Mouse (Mus musculus) liver (tissue): ENCODE results near the gene Ccdc88c.
A peak's percentile ranks its signal among the peaks of the same experiment; 100 is the strongest.

Source experiments
- DNase-seq: peaks from one replicate; pipeline ENCODE4 v3.0.0-alpha.2; 2020; ENCODE audit warnings: mixed read lengths

The Ccdc88c gene

DNA sequence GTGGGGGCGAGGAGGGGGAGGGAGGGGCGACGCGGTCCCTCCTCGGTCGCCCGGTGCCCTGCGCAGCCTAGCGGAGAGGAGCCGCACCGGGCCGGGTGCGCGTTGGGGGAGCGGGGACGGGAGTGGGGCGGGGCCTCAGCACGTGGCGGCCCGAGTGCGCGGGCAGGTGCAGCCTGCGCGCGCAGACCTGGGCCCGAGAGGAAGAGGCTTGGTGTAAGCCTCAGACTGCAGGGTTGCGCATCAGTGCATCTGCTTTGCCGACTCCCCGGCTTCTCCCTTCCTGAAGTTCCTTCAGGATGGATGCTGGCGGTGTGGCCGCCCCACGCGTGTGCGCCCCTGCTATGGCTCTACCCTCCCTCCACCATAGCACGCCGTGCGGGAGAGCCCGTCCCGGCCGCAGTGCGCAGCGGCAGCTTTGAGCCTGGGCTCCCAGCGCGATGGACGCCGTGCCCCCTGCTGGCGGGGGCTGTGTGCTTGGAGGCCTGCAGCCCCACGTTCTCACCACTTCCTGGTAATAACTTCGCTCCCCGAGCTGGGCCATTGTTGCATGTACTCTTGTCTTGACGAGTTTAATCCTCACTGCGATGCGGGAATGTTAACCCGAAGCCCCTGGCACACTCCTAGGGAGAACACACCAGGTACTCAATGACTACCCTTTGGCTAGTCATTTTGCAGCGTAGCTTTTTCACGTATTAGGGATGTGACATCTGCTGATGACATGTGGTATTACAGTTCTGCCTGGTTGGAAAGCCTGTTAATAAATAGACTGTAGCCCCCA, at the start of gene Ccdc88c:
Ccdc88c (minus strand) TSS at position 103 of the 778 bp plus-strand sequence.
- peak; percentile 93 for DNase-seq

GRCm38 (mm10) chr12:101077955-101078354, 49.1 kb upstream of the Ccdc88c start:
- no peak for DNase-seq

DNA sequence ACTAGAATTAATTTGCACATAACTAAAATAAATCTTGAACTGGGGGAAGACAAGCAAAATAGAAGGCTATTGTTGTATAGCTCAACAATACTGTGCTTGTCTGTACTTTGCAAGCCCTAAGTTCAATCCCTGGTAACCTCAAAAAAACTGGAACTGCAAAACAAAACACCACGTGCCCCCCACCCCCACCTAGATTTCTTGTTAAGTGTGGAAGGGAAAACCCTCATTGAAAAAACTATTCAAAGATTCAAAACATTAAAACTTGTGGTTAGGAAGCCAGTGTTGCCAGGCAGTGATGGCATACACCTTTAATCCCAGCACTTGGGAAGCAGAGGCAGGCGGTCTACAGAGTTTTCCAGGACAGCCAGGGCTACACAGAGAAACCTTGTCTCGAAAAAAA, 46.6 kb upstream of the Ccdc88c start:
- DNase-seq: no peak

DNA sequence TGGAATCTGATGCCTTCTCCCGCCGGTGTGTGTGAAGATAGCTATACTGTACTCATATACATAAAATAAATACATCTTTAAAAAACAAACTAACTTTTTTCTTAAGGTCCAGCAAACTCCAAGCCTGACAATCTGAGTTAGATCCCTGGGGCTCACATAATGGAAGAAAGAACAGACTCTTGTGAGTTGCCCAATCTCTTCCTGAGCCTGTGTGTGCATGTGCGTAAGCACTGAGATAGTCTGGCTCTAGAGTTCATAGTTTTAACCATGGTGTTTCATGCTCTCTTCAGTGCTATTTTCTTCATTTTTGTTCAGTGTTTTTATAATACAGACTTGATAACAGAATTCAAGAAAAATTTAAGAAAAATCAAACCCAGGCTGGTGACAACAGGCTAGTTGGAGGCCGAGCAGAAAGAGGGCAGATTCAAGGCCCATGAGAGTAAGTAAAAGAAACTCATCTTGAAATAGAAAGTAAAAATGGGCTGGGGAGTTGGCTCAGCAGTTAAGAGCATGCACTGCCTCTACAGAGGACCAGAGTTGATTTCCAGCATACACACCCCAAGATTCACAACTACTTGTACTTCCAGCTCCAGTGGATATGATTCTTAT, 46.1 kb upstream of the Ccdc88c start:
- no peak for DNase-seq

DNA sequence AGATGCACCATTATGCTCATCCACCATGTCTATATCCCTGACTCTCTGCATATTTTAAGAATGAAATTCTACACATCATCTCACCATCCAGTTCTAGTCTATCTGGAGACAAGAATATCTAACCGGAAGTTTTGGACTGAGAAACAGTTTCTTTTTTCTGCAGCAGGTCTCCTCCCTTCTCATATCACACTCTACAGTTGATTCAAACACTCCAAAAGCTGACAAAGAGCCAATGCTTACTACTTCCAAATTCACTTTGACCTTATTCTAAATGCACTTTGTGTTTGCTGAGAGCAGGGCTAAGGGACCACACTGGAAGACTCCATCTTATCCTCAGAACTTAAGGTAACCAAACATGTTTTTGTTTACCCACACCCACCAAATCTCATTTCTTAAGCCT, 41.0 kb upstream of the Ccdc88c start:
- DNase-seq: no peak

- no peak for DNase-seq
These were observed 37.5 kb upstream of the Ccdc88c start for GRCm38 (mm10) chr12:101066329-101066728.

DNA sequence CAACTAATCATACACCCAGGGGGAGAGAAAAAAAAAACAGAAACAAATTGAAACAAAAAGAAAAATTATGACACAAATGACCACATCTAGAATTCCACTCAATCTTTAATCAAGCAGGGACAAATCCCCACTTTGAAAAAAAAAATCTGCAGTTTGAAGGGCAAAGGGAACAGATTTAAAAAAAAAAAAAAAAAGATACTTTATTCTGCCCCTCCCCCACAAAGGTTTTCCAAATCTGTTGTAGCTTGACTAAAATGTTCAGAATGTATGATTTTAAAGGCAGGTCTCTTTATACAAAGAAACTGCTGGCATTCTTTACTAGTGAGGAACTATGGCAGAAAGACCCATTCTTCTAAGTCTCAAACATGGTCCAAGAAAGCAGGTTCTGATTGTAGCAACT, 11.1 kb upstream of the Ccdc88c start:
- DNase-seq: no peak

- DNase-seq: peak; percentile 49
These were observed 456 bp downstream of the Ccdc88c start for GRCm38 (mm10) chr12:101028247-101028953.

- peak; percentile 53 for DNase-seq
These were observed 1.2 kb downstream of the Ccdc88c start for GRCm38 (mm10) chr12:101027451-101028246.

- peak; percentile 10 for DNase-seq
These were observed 1.9 kb downstream of the Ccdc88c start for GRCm38 (mm10) chr12:101026946-101027345.

DNA sequence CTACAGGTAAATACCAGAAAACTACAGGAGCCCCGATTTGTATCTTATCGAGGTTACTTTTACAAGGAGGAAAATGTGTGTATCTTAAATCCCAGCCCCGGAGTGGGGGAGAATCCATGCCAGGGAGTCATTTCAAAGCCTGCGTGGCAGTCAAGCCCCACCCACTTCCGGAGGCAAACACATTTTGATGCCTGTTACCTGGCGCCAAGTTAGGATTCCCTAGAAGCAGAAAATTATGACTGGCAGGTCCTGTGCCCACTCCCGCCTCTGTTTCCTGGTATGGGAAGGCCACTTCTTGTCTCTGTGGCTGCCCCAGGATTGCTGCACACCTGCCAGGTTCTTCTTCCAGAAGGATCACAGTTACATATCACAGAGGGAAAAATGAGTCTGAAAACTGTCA, 2.3 kb downstream of the Ccdc88c start:
- peak; percentile 63 for DNase-seq

DNA sequence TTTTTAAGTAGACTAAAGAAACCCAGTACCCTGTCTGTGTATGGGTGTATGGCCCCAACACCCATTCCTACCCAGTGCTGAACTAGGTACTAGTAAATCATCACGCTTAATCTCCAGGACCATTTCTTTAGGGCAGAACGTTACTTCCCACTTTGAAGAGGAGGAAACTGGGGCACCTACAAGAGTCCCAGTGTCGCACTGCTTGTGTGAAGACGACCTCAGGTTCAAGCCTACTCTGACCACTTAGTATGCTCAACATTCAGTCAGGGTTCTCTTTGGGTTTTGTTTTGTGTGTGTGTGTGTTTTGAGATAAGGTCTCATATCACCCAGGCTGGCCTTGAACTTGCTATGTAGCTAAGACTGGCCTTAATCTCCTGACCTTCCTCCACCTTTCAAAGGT, 2.8 kb downstream of the Ccdc88c start:
- DNase-seq: peak; percentile 23

DNA sequence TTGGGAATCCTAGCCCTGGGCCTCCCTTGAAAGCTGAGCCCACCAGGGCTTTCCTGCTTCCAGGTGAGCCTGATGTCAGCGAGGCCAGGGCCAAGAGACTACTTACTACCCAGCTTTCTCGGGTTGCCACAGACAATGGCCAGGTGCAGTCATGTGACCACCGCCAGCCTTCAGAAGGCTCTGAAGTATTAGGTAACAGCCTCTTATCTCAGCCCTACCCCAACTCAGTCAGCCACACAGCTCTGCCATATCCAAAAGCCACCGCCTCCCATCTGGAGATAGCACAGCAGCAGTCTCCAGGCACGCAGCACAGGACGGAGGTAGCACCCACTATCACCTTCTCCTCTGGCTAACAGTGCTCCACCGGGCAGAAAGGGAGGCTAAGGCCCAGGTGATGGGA, 3.5 kb downstream of the Ccdc88c start:
- DNase-seq: peak; percentile 87

DNA sequence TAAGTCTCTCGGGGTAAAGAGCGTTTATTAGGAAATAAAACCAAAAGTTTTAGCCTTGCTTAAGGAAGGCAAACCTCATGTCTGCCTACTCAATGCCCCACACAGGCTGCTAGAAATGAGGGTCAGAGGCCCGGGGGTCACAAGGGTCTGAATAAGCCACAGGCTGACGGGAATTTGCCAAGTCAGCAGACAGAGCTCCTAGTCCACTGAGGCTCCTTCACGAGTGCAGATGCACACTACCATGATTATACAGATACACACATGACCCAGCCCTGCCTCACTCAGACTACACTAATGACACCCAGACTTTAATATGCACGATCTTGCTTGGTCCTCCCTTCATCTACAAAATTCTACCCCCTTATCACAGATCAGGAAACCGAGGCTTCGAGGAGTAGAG, 4.0 kb downstream of the Ccdc88c start:
- DNase-seq: peak; percentile 16

GRCm38 (mm10) chr12:101023143-101023542, 5.7 kb downstream of the Ccdc88c start:
- peak; percentile 2 for DNase-seq

DNA sequence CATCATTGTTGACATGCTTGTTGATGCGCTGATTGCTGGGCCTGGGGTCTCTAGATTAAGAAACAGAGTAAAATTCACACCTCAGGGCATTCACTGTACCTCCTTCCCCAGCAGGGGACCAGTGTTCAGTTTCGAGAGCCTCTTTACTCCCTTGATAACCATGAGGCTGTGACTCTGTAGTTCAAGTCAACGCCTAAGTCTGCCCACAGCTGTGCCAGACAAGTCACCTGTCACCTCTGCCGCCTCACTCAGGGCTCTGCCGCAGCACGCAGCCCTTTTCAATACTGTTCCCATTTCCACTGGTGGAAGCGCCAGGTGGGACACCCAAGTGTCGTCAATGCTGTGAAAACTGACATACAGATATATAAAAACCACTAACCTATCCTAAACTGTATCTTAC, 6.5 kb downstream of the Ccdc88c start:
- no peak for DNase-seq

GRCm38 (mm10) chr12:101021484-101022226, 7.2 kb downstream of the Ccdc88c start:
- DNase-seq: no peak

DNA sequence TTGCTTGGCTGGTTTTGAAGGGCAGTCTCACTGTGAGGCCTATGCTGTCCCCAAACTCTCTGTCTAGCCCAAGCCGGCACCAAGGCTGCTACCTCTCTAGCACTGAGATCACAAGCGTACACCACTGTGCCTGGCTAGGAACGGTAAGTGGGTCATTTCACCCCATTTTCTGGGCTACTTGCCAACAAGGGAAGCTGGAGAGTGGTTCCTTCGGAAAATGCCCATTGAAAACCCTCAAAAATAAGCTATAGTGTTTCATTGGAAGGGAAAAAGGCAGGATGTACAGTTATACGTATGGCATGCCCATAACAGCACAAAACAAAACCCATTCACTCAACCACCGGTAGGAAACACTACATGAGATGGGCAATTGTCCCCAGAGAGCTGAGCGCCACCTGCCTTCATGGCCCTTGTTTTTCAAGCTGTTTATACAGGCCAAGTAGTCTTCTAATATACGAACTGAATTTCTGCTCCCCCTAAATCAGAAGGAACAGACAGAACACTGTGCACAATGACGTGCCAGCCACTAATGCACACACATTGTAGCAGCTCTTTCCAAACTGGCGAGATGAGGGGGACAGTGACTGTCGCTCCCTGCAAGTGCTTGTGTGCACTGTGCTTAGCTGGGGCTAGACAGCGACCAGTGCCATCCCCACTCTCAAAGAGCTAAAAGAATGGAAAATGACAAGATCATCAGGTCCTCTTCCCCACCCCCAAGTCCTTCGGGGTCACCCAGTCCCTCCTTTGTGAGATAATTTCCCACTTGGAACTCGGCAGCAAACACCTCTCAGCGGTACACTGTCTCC, 8.4 kb downstream of the Ccdc88c start:
- peak; percentile 2 for DNase-seq

DNA sequence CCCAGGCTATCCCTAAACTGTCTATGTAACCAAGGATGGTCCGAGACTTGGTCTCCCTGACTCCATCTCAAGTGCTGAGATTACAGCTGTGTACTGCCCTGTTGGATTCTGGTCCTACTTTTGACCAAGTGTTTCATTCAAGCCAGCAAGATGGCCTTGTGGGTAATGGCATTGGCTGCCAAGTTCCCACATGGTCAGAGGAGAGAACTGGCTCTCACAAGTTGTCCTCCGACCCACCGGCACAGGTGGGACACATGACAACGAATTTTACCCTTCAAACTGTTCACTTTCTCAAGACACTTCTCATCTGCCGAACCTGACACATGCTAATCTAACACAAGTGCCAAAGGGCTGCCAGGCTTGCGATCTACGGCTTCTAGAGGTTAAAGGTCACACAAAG, 9.4 kb downstream of the Ccdc88c start:
- DNase-seq: no peak

DNA sequence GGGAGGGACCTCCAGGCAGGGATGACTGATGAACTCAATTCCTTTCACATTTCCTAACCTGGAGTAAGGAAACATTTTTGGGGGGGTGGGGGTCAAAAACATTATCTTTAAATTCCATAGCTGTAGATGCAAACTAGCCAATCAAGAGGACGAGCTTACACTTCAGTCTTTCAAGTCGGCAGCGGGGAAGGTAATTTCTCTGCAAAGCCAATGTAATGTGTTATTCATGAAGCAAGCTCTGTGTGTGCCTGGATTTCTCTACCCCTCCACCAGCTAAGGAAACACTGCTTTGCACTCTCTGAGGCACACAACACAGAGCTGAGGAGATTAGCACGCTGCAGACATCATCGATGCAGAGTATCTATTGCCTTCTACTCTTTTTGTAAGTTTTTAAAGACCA, 9.8 kb downstream of the Ccdc88c start:
- DNase-seq: no peak

DNA sequence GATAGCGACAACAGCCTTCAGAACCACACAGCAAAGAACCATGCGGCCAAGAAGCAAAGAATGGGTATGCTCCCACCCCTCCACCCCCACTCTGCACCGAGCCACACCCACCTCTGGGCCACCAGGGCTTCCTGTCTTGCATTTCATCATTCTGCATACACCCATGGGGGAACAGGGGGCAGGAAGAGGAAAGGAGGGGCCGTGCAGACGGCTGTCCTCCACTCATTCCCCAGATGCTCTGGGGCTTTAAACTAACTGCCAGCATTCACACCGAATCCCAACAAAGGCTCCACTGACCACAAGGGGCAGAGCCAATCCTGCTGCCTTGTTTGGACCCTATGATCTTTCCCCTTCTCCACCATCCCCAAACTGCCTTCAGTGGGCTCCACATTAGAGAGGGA, 10.9 kb downstream of the Ccdc88c start:
- DNase-seq: peak; percentile 57
